Mouse (Mus musculus) forebrain, embryonic 12.5 days (tissue): Measurements from ENCODE around the gene Hes1. TPM values are rescaled to one million over a fixed set of nuclear protein-coding genes. Genes with fewer than 3 reads are reported as not detected.

Experiments used
- ATAC-seq: fragments of 200-750 bp; cut with Nextera tagmentation; 2 replicates; pipeline ENCODE4 v1.8.0; 2017; ENCODE audit warnings: moderate TSS enrichment; ENCODE audit not compliant: low FRiP score
- H3K27ac ChIP-seq: fragments of 300-500 bp; sonication (generic); 2 replicates; pipeline ENCODE4 v1.5.1; 2016; ENCODE audit warnings: mild to moderate bottlenecking
- H3K27me3 ChIP-seq: fragments of 300-500 bp; sonication (generic); 2 replicates; pipeline ENCODE4 v1.6.1; 2016; ENCODE audit warnings: mild to moderate bottlenecking
- H3K36me3 ChIP-seq: fragments of 300-500 bp; sonication (generic); replicated peaks from 2 replicates; pipeline ENCODE4 v1.6.1; 2016; ENCODE audit warnings: mild to moderate bottlenecking
- H3K4me1 ChIP-seq: fragments of 300-500 bp; sonication (generic); 2 replicates; pipeline ENCODE4 v1.6.1; 2016
- H3K4me2 ChIP-seq: fragments of 300-500 bp; sonication (generic); 2 replicates; pipeline ENCODE4 v1.6.1; 2016; ENCODE audit warnings: mild to moderate bottlenecking, moderate library complexity
- H3K4me3 ChIP-seq: fragments of 300-500 bp; sonication (generic); replicated peaks from 2 replicates; pipeline ENCODE4 v1.5.1; 2016; ENCODE audit warnings: mild to moderate bottlenecking
- H3K9ac ChIP-seq: fragments of 300-500 bp; sonication (generic); 2 replicates; pipeline ENCODE4 v1.6.1; 2016; ENCODE audit warnings: mild to moderate bottlenecking
- H3K9me3 ChIP-seq: fragments of 300-500 bp; sonication (generic); 2 replicates; pipeline ENCODE4 v1.6.1; 2016
- WGBS: fragments of 180-500 bp; shearing (Covaris S2); methylation state at CpG from one replicate; pipeline ENCODE4 v1.1.7; 2016; 5-methylcytosine and 5-hydroxymethylcytosine counted together
- polyA plus RNA-seq: library from polyadenylated mRNA; unstranded; fragments of >200 nt; fragmentation: Nextera tagmentation; extraction: Ambion mirVana; gene quantifications from 2 replicates; pipeline ENCODE4 v1.2.1, GENCODE M21; 2016

Hes1 gene
- polyA plus RNA-seq, 1 experiment from 2014 or later, result 62.6 TPM

GRCm38 (mm10) chr16:30034979-30035440 is 29.2 kb upstream of the Hes1 start:
- Histone ChIP-seq H3K4me1 (peaks cover 24% of the 10 kb centered on the region), H3K27ac (no peak overlapping the region), H3K9me3 (no peaks in the 10 kb centered on the region), H3K9ac (no peak overlapping the region), H3K36me3 (no peaks in the 10 kb centered on the region), H3K27me3 (peaks cover 59% of the 10 kb centered on the region), H3K4me2 (no peak overlapping the region), H3K4me3 (no peak overlapping the region)
- no peak for ATAC-seq
- WGBS, result 82% methylated on average over 5 of the region's 5 CpGs

- Histone ChIP-seq H3K27me3 (peaks cover 62% of the 10 kb centered on the region), H3K4me1 (peaks cover 22% of the 10 kb centered on the region), H3K27ac (no peak overlapping the region), H3K4me3 (no peak overlapping the region), H3K4me2 (no peak overlapping the region), H3K36me3 (no peaks in the 10 kb centered on the region), H3K9me3 (no peaks in the 10 kb centered on the region), H3K9ac (no peak overlapping the region)
- 92% methylated on average over 3 of the region's 3 CpGs for WGBS
- no peak for ATAC-seq
These were observed 28.1 kb upstream of the Hes1 start for GRCm38 (mm10) chr16:30036104-30036503.

- ATAC-seq, result peak; percentile 76
- Histone ChIP-seq H3K4me3 (no peak overlapping the region), H3K27me3 (peaks cover 58% of the 10 kb centered on the region), H3K4me1 (peaks cover 22% of the 10 kb centered on the region), H3K9me3 (no peaks in the 10 kb centered on the region), H3K4me2 (peak overlapping the region; percentile 19; the same call in 1 of the 2 replicates), H3K9ac (0 out of 2 replicates have a peak overlapping the region, but pooled peaks have one; percentile 12), H3K36me3 (no peaks in the 10 kb centered on the region), H3K27ac (no peak overlapping the region)
- WGBS, result 6% methylated on average over 15 of the region's 17 CpGs
These were observed 25.3 kb upstream of the Hes1 start for GRCm38 (mm10) chr16:30038663-30039593.

- ATAC-seq, result no peak
- H3K36me3 ChIP-seq, result no peaks in the 10 kb centered on the region
- no peak overlapping the region; the same call in 1 of the 2 replicates for H3K4me2 ChIP-seq
- no peak overlapping the region for H3K27ac ChIP-seq
- no peak overlapping the region for H3K4me3 ChIP-seq
- no peaks in the 10 kb centered on the region for H3K9me3 ChIP-seq
- H3K9ac ChIP-seq, result no peak overlapping the region
- 56% methylated on average over 2 of the region's 2 CpGs for WGBS
- H3K27me3 ChIP-seq, result peaks cover 55% of the 10 kb centered on the region
- peaks cover 20% of the 10 kb centered on the region for H3K4me1 ChIP-seq
These were observed 24.3 kb upstream of the Hes1 start for GRCm38 (mm10) chr16:30039841-30040240.

- peaks cover 20% of the 10 kb centered on the region for H3K4me1 ChIP-seq
- H3K27me3 ChIP-seq, result peaks cover 42% of the 10 kb centered on the region
- 69% methylated on average over 4 of the region's 4 CpGs for whole genome bisulfite sequencing
- no peak overlapping the region for H3K4me3 ChIP-seq
- no peaks in the 10 kb centered on the region for H3K36me3 ChIP-seq
- H3K4me2 ChIP-seq, result no peak overlapping the region
- ATAC-seq, result no peak
- no peak overlapping the region for H3K27ac ChIP-seq
- H3K9ac ChIP-seq, result no peak overlapping the region
- no peaks in the 10 kb centered on the region for H3K9me3 ChIP-seq
These were observed 21.3 kb upstream of the Hes1 start for GRCm38 (mm10) chr16:30042859-30043258.

- Histone ChIP-seq H3K27me3 (peaks cover 20% of the 10 kb centered on the region), H3K4me1 (no peaks in the 10 kb centered on the region), H3K9me3 (no peaks in the 10 kb centered on the region), H3K9ac (no peak overlapping the region), H3K36me3 (no peaks in the 10 kb centered on the region), H3K4me2 (no peak overlapping the region), H3K27ac (no peak overlapping the region), H3K4me3 (no peak overlapping the region)
- no peak for ATAC-seq
- WGBS, result 55% methylated on average over 5 of the region's 5 CpGs
These were observed 18.6 kb upstream of the Hes1 start for GRCm38 (mm10) chr16:30045615-30046014.

- 88% methylated on average over 7 of the region's 7 CpGs for WGBS
- H3K4me2 ChIP-seq, result no peak overlapping the region
- H3K4me3 ChIP-seq, result no peak overlapping the region
- no peak overlapping the region for H3K9ac ChIP-seq
- no peak overlapping the region for H3K27ac ChIP-seq
- H3K4me1 ChIP-seq, result no peaks in the 10 kb centered on the region
- no peaks in the 10 kb centered on the region for H3K9me3 ChIP-seq
- peaks cover 23% of the 10 kb centered on the region for H3K27me3 ChIP-seq
- ATAC-seq, result no peak
- no peaks in the 10 kb centered on the region for H3K36me3 ChIP-seq
These were observed 17.2 kb upstream of the Hes1 start for GRCm38 (mm10) chr16:30047010-30047409.

GRCm38 (mm10) chr16:30047421-30047831 is 16.8 kb upstream of the Hes1 start:
- no peak overlapping the region for H3K4me2 ChIP-seq
- no peak overlapping the region for H3K27ac ChIP-seq
- H3K27me3 ChIP-seq, result peaks cover 23% of the 10 kb centered on the region
- H3K9me3 ChIP-seq, result no peaks in the 10 kb centered on the region
- H3K36me3 ChIP-seq, result no peaks in the 10 kb centered on the region
- H3K4me1 ChIP-seq, result peaks cover 2% of the 10 kb centered on the region
- WGBS, result 52% methylated on average over 11 of the region's 11 CpGs
- no peak for ATAC-seq
- H3K4me3 ChIP-seq, result no peak overlapping the region
- H3K9ac ChIP-seq, result no peak overlapping the region

GRCm38 (mm10) chr16:30050767-30051490 is 13.3 kb upstream of the Hes1 start:
- no peak for ATAC-seq
- Histone ChIP-seq H3K9ac (no peak overlapping the region), H3K27me3 (peaks cover 33% of the 10 kb centered on the region), H3K27ac (no peak overlapping the region), H3K4me2 (no peak overlapping the region), H3K4me1 (peaks cover 7% of the 10 kb centered on the region), H3K9me3 (no peaks in the 10 kb centered on the region), H3K4me3 (no peak overlapping the region), H3K36me3 (no peaks in the 10 kb centered on the region)
- 79% methylated on average over 10 of the region's 10 CpGs for WGBS

- WGBS, result 68% methylated on average over 2 of the region's 2 CpGs
- no peaks in the 10 kb centered on the region for H3K36me3 ChIP-seq
- no peak overlapping the region for H3K9ac ChIP-seq
- H3K4me2 ChIP-seq, result no peak overlapping the region
- peaks cover 11% of the 10 kb centered on the region for H3K4me1 ChIP-seq
- H3K27me3 ChIP-seq, result peaks cover 37% of the 10 kb centered on the region
- no peak for ATAC-seq
- H3K9me3 ChIP-seq, result no peaks in the 10 kb centered on the region
- H3K4me3 ChIP-seq, result no peak overlapping the region
- no peak overlapping the region for H3K27ac ChIP-seq
These were observed 11.9 kb upstream of the Hes1 start for GRCm38 (mm10) chr16:30052271-30052670.

- Histone ChIP-seq H3K36me3 (no peaks in the 10 kb centered on the region), H3K4me1 (peaks cover 11% of the 10 kb centered on the region), H3K4me3 (no peak overlapping the region), H3K9me3 (no peaks in the 10 kb centered on the region), H3K9ac (no peak overlapping the region), H3K27ac (no peak overlapping the region), H3K4me2 (no peak overlapping the region), H3K27me3 (peaks cover 38% of the 10 kb centered on the region)
- WGBS, result 70% methylated on average over 16 of the region's 16 CpGs
- ATAC-seq, result no peak
These were observed 11.2 kb upstream of the Hes1 start for GRCm38 (mm10) chr16:30052839-30053511.

- no peak overlapping the region for H3K4me2 ChIP-seq
- H3K9me3 ChIP-seq, result no peaks in the 10 kb centered on the region
- H3K36me3 ChIP-seq, result no peaks in the 10 kb centered on the region
- no peak overlapping the region for H3K27ac ChIP-seq
- no peak overlapping the region for H3K9ac ChIP-seq
- peaks cover 20% of the 10 kb centered on the region for H3K4me1 ChIP-seq
- no peak overlapping the region for H3K4me3 ChIP-seq
- H3K27me3 ChIP-seq, result peaks cover 51% of the 10 kb centered on the region
- WGBS, result 82% methylated on average over 4 of the region's 4 CpGs
- no peak for ATAC-seq
These were observed 9.6 kb upstream of the Hes1 start for GRCm38 (mm10) chr16:30054541-30054940.
